Comparison of ENCODE assay signal across 23 mouse cellular contexts in the genomic region with DNA sequence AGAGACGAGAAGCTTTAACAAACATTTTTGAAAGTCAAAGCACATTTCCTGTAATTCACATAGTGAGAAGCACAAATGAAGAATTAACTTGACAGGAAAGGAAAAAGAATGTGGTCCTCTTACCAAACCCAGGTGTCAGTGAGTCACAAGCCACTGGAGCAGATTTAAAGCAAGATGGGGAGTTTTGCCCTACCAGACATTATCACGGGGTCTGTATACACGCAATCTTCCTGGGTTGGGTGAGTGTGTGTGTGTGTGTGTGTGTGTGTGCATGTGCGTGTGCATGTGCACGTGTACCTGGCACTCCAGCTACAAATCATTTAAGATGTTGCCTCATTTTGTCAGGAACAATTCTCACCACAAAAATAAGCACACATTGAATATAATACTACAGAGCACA. TPM values are rescaled to one million over a fixed set of nuclear protein-coding genes. Genes with fewer than 3 reads are reported as not detected.
DNase-seq lines count a peak whose midpoint lies in the region; ATAC-seq lines count a peak whose summit lies in the region.
"Had no signal": no experiment of that assay in that cellular context is flagged by ENCODE, and none has a peak within 500 bp of the region (broad histone marks: within the 10 kb centered on the region; RNA-seq: fewer than 3 reads in every experiment).

No protein-coding gene starts in this region.

- H3K4me3 ChIP-seq in midbrain, embryonic 16.5 days (ENCODE audit: low read depth, low read length), result no peak overlapping the region
- H3K4me3 ChIP-seq: embryonic facial prominence, embryonic 12.5 days; erythroblast, embryonic 14.5 days; forebrain, embryonic 13.5 days; hindbrain, embryonic 10.5 days; kidney, embryonic 15.5 days; lung, embryonic 15.5 days; midbrain, embryonic 12.5 days; neural tube, embryonic 15.5 days had no signal

- intact Hi-C loops in heart, postnatal 36 days (cut with DNase I), result no loop called here

- 88% methylated on average over 5 of the region's 5 CpGs for WGBS in midbrain, embryonic 16.5 days

- H3K36me3 ChIP-seq in midbrain, embryonic 16.5 days (ENCODE audit: control insufficient read depth, insufficient read depth, low read length), result no peaks in the 10 kb centered on the region
- H3K36me3 ChIP-seq: embryonic facial prominence, embryonic 12.5 days; hindbrain, embryonic 10.5 days; kidney, embryonic 15.5 days; lung, embryonic 15.5 days; midbrain, embryonic 12.5 days; neural tube, embryonic 15.5 days had no signal

- H3K27me3 ChIP-seq in midbrain, embryonic 16.5 days (ENCODE audit: control insufficient read depth, insufficient read depth, low read depth, low read length), result no peaks in the 10 kb centered on the region
- H3K27me3 ChIP-seq: embryonic facial prominence, embryonic 12.5 days; forebrain, embryonic 13.5 days; kidney, embryonic 15.5 days; lung, embryonic 15.5 days; midbrain, embryonic 12.5 days; neural tube, embryonic 15.5 days had no signal

- no peak overlapping the region for H3K27ac ChIP-seq in midbrain, embryonic 16.5 days (ENCODE audit: low read length)
- H3K27ac ChIP-seq: embryonic facial prominence, embryonic 12.5 days; forebrain, embryonic 13.5 days; hindbrain, embryonic 10.5 days; kidney, embryonic 15.5 days; lung, embryonic 15.5 days; midbrain, embryonic 12.5 days; neural tube, embryonic 15.5 days had no signal

- peak; percentile 76 for DNase-seq in heart, adult 11 months
- no peak for DNase-seq in heart, postnatal 36 days
- peak; percentile 23 for DNase-seq in thymus, postnatal 4 days
- no peak for DNase-seq in thymus, postnatal 25 days
- no peak for DNase-seq in urinary bladder, adult 18-20 months (ENCODE audit: low spot score in 2 of 2)
- DNase-seq in left cerebral cortex, adult 8-10 months (ENCODE audit: low spot score in 2 of 2), result no peak
- DNase-seq: adrenal gland, postnatal 10 days; cerebellum, adult 9-11 months; gastrocnemius, postnatal 36 days; kidney, postnatal 4 days; layer of hippocampus, adult 9-11 months; right cerebral cortex, postnatal 14 days had no signal

- H3K9ac ChIP-seq in midbrain, embryonic 16.5 days (ENCODE audit: low read depth, low read length), result no peak overlapping the region
- H3K9ac ChIP-seq: embryonic facial prominence, embryonic 12.5 days; forebrain, embryonic 13.5 days; kidney, embryonic 15.5 days; lung, embryonic 15.5 days; midbrain, embryonic 12.5 days; neural tube, embryonic 15.5 days had no signal

- H3K4me2 ChIP-seq in midbrain, embryonic 16.5 days (ENCODE audit: low read length), result no peak overlapping the region
- H3K4me2 ChIP-seq: embryonic facial prominence, embryonic 12.5 days; forebrain, embryonic 13.5 days; kidney, embryonic 15.5 days; liver, embryonic 11.5 days; lung, embryonic 15.5 days; midbrain, embryonic 12.5 days; neural tube, embryonic 15.5 days had no signal

- H3K9me3 ChIP-seq in midbrain, embryonic 16.5 days (replicated peaks; ENCODE audit: control insufficient read depth, low read length, poor library complexity, severe bottlenecking), result no peaks in the 10 kb centered on the region
- H3K9me3 ChIP-seq: embryonic facial prominence, embryonic 12.5 days; forebrain, embryonic 13.5 days; hindbrain, embryonic 10.5 days; kidney, embryonic 15.5 days; lung, embryonic 15.5 days; midbrain, embryonic 12.5 days; neural tube, embryonic 15.5 days had no signal

- ATAC-seq in megakaryocyte, adult 5-6 weeks (ENCODE audit: poor library complexity, severe bottlenecking), result peak; percentile 49
- no peak for ATAC-seq in midbrain, embryonic 16.5 days
- ATAC-seq: forebrain, embryonic 13.5 days had no signal

- H3K4me1 ChIP-seq in midbrain, embryonic 16.5 days (ENCODE audit: control insufficient read depth, insufficient read depth, low read length), result no peaks in the 10 kb centered on the region
- H3K4me1 ChIP-seq: embryonic facial prominence, embryonic 12.5 days; forebrain, embryonic 13.5 days; hindbrain, embryonic 10.5 days; kidney, embryonic 15.5 days; lung, embryonic 15.5 days; midbrain, embryonic 12.5 days; neural tube, embryonic 15.5 days had no signal

RNA-seq across cellular contexts. Expression of a gene that starts 30.9 kb away (rescaled TPM):
- under 1 TPM; 0.22 to 0.39 TPM for total RNA-seq in heart, postnatal 36 days (2021)
- total RNA-seq in megakaryocyte, adult 5-6 weeks (2015), result 9.5 and 10.7 TPM in 2 replicates
- total RNA-seq in megakaryocyte, adult 5-6 weeks (2017), result 7.0 and 8.5 TPM in 2 replicates
- 0.25 and 0.34 TPM in 2 replicates for polyA plus RNA-seq in midbrain, embryonic 16.5 days (2015; fragmentation: Nextera tagmentation; extraction: Ambion mirVana)
- 1 to 10 TPM; 1.4 to 1.8 (median 1.6) TPM for total RNA-seq in left cerebral cortex, adult 8-10 months (2022)
- polyA plus RNA-seq: erythroblast, embryonic 14.5 days had no signal

Comparison
In these comparisons a context has a peak if more than half of its experiments do, and no peak if none do; other contexts are left out.
1. DNase-seq: peak in heart, adult 11 months (single experiment) and thymus, postnatal 4 days (single experiment); none in heart, postnatal 36 days (0 of 2), thymus, postnatal 25 days (single experiment), urinary bladder, adult 18-20 months (0 of 2) and left cerebral cortex, adult 8-10 months (0 of 2).